Mouse (Mus musculus): ENCODE results near the gene Cfap298. TPM values are rescaled to one million over a fixed set of nuclear protein-coding genes. Genes with fewer than 3 reads are reported as not detected.

The Cfap298 gene
- total RNA-seq (2021): 10 to 100 TPM; 39.7 to 40.8 TPM
- long read RNA-seq, transcript Cfap298-201 (7 exons, 1,430 nt): major isoform, 66 of 71 reads
- long read RNA-seq, partial matches to known transcripts: 2 of 71 reads
- long read RNA-seq, other reads (novel, unspliced or antisense): 1 of 71 reads

GRCm38 (mm10) chr16:90934687-90935328 lies at the start of gene Cfap298:
Gene Cfap298, minus strand, starts transcription at chr16:90935114.
- DNase-seq (ENCODE audit: low spot score in 2 of 2): peak; percentile 95

- DNase-seq (ENCODE audit: low spot score in 2 of 2): peak in 1 of 2 experiments; percentile 6
Measured at GRCm38 (mm10) chr16:90971004-90971403, 36.1 kb upstream of the Cfap298 start.

DNA sequence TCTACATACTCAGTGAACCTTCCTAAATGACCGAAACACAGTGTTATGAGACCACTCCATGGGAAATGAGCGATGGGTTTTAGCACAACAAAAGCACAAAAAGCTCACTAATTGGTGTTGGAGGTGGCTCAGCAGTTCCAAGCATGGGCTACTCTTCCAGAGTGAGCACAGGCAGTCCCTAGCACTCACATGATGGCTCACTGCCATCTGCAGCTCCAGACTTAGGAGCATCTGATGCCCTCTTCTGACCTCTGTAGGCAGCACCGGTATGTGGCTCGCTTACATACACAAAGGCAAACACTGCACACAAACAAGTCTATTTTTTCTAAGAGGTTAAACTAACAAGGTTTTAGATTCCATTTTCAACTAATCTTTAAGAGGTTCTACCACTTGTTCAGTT lies 31.3 kb upstream of the Cfap298 start:
- DNase-seq (ENCODE audit: low spot score in 2 of 2): peak in 1 of 2 experiments; percentile 8

- DNase-seq (ENCODE audit: low spot score in 2 of 2): peak in 1 of 2 experiments; percentile 6
Measured at GRCm38 (mm10) chr16:90964302-90964701, 29.4 kb upstream of the Cfap298 start.

DNA sequence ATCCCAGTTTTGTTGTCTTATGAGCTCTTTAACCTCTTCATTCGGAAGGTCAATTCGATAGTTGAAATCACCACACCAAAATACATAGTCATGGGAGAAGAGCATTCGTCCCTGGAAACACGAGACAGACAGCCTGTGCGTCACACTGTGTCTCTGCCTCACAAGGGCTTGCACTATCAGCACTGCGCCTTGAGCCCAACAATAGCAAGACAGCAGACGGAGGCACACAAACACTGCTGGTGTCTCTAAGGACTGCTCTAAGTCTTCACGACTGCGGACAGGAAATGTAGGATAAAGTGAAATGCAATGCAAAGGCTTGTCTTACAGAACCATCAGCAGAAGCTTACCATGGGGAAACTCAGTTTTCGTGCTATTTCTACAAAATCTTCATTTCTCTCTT lies 29.0 kb upstream of the Cfap298 start:
- peak in 1 of 2 experiments; percentile 5 for DNase-seq (ENCODE audit: low spot score in 2 of 2)

- peak in 1 of 2 experiments; percentile 3 for DNase-seq (ENCODE audit: low spot score in 2 of 2)
Measured at GRCm38 (mm10) chr16:90963231-90963630, 28.3 kb upstream of the Cfap298 start.

DNA sequence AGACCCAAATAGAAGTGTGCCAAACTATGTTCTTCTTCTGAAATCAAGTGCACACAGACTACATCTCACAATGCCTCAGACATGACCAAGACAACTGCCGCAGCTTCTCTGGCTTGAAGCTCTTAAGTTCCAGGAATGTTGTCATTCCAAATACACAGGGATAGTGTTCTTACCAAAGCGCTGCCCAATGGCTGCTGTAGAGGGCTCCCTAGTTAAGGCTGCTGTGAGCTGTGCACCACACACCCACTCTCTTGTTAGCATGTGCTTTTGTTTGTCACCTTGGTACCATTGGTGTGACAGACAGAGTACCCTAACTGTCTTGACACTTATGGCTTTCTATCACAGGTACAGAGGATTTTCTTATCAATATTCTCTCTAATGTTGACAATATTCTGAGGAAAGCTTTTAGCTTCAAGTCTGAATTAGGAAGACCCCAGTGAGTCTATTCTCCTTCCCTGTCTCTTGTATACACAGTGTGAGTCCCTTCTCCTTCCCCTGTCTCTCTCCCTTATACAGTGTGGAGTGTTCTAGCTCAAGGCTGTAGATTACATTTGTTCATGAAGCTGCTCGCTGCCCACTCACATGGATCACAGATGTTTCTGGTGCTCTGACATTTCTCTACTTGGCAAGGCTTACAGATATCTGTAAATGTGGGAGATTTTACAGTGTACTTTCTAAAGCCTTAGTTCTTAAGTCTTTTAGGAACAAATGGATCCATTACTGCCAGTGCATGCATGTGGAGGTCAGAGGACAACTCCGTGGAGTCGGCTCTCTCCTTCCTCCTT lies 23.6 kb upstream of the Cfap298 start:
- peak in 1 of 2 experiments; percentile 17 for DNase-seq (ENCODE audit: low spot score in 2 of 2)

DNA sequence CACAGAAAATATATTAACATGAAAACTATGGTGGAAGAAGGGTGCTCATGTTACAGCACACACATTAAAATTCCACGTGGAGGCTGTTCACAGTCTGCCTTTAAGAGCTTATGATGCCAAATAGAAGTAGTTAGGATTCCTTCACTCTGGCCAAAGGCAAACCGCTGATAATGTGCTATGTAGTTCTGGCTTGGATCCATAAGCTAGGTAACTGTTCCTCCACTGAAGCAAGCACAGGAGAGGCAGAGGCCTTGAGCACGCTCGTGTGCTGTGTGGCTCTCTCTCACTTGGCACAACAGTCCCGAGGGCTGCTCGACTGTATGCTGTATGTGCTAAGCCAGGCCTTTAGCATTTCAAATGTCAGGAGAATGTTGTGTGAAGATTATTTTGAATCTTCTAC lies 20.6 kb upstream of the Cfap298 start:
- no peak for DNase-seq (ENCODE audit: low spot score in 2 of 2)

DNA sequence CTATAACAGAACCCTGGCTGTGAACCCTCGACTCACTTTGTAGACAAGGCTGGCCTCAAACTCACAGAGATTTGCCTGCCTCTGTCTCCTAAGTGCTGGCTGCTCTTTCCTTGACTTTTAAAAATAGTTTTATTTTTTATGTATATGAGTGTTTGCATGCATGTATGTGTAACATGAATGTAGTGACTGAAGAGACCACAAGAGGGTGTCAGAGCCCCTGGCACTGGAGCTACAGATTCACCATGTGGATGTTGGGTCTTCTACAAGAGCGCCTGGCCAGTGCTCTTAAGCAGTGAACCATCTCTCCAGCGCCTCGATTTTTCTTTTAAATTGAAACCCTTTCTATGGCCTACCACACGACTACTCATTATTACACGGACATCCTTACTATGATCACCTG lies 18.9 kb upstream of the Cfap298 start:
- DNase-seq (ENCODE audit: low spot score in 2 of 2): peak in 1 of 2 experiments; percentile 8

DNA sequence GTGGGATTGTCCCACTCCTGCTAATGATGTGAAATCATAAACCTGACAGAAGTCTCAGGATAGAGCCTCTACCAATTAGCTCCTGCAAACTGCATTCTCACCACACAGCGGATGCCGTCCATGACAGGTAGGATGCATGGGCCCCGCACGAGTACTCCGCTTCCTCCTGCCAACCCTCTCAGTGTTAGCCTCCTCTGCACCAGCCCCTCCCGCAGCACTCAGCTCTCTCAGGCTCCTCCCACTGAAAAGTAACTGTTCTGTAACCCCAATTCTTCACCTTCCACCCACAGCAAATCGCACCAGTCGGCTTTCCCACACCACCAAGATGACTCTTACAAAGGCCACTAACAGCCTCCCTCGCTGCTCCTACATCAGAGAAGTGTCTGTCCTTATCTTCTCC lies 18.2 kb upstream of the Cfap298 start:
- peak in 1 of 2 experiments; percentile 7 for DNase-seq (ENCODE audit: low spot score in 2 of 2)

- DNase-seq (ENCODE audit: low spot score in 2 of 2): peak in 1 of 2 experiments; percentile 8
Measured at GRCm38 (mm10) chr16:90950354-90950963, 15.5 kb upstream of the Cfap298 start.

- no peak for DNase-seq (ENCODE audit: low spot score in 2 of 2)
Measured at GRCm38 (mm10) chr16:90946977-90947376, 12.1 kb upstream of the Cfap298 start.

DNA sequence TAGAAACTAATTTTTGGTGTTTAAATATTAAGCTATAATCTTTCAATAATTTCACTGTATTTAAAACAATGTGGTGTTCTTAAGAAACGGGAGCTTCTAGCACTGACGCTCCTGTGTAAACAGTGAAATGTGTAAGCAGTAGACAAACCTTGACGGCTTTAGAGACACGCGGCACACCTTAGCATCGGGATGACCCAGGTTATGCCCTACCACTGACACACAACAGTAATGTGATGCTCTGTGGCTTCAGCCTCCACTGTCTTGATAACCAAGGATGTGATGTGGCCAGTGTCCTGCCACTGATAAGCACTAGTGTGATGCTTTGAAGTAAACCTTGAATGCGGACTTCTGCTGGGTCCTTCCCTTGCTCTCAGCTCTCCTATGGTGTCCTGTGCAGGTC lies 6.3 kb upstream of the Cfap298 start:
- DNase-seq (ENCODE audit: low spot score in 2 of 2): no peak

- peak; percentile 64 to 69 for DNase-seq (ENCODE audit: low spot score in 2 of 2)
Measured at GRCm38 (mm10) chr16:90934193-90934686, 674 bp downstream of the Cfap298 start.

DNA sequence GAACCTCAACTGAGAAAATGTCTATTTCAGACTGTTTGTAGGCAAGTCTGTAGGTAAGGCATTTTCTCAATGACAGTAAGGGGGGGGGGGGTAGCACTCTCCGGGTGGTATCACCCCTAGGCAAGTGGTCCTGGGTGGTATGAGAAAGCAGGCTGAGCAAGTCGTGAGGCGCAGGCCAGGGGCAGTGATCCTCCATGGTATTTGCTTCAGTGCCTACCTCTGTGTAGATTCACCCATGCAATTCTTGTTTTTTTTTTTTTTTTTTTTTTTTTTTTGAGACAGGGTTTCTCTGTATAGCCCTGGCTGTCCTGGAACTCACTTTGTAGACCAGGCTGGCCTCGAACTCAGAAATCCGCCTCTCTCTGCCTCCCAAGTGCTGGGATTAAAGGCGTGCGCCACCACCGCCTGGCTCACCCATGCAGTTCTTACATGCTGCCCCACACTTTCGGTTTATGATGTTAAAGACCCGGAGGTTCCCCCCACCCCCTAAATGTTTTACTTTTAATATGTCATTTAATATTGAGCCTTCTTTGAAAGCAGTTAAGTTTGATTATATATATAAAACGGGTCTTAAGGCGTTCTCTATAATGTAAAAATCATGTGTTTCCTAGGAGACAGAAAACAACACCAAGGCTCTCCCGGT lies 1.3 kb downstream of the Cfap298 start:
- DNase-seq (ENCODE audit: low spot score in 2 of 2): no peak

DNA sequence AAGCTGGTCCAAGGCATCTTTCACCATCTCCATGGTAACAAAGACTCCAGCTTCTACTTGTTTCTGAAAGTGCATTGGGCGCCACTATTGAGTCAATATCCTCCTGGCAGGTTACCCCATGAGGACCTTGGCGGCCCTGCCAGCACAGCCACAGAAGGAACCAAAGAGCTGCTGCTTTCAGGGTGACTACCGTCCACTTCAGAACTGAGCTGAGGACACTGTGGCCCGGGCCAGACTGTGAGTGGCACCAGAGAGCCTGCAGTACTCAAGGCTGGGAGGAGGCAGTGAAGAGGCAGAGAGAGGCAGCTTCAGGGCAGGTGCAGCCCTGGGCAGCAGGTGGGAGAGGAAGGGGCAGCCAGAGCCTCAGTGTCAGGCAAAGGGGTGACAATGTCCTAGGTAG lies 7.5 kb downstream of the Cfap298 start:
- no peak for DNase-seq (ENCODE audit: low spot score in 2 of 2)

GRCm38 (mm10) chr16:90925461-90925860 lies 9.5 kb downstream of the Cfap298 start:
- DNase-seq (ENCODE audit: low spot score in 2 of 2): peak; percentile 76 to 82

GRCm38 (mm10) chr16:90924606-90925370 lies 10.1 kb downstream of the Cfap298 start:
- no peak for DNase-seq (ENCODE audit: low spot score in 2 of 2)

DNA sequence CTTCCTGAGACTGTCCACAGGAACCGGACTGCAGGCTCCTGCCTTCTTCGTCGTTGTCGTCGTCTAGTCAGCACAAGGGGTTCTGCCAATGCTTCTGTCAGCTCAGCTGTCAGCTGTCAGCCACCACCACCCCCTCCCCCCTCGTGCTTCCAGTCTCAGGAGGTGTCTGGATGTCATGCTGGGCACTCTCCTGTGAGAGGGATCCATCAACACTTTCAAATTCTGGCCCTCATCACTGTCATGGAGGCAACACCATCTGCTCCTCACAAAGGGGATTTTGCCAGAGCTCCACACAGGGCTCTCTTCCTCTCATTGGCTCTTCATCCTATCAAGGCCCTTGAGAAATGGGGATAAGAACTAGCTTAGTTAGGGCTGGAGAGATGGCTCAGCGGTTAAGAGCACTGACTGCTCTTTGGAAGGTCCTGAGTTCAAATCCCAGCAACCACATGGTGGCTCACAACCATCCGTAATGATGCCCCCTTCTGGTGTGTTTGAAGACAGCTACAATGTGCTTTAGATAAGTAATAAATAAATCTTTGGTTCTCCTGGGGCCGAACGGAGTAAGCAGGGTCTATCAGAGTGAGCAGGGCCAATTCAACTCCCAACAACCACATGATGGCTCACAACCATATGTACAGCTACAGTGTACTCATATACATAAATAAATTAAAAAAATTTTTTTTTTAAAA lies 13.3 kb downstream of the Cfap298 start:
- peak; percentile 56 to 59 for DNase-seq (ENCODE audit: low spot score in 2 of 2)

GRCm38 (mm10) chr16:90917156-90917555 lies 17.8 kb downstream of the Cfap298 start:
- no peak for DNase-seq (ENCODE audit: low spot score in 2 of 2)
